Mouse (Mus musculus) spleen, adult 12 weeks (tissue): Measurements from ENCODE around the gene Fbxo34.
A peak's percentile ranks its signal among the peaks of the same experiment; 100 is the strongest.

Experiments
- DNase-seq: peaks from one replicate; pipeline ENCODE4 v3.0.0; 2022; ENCODE audit warnings: low spot score

Fbxo34 gene

DNA sequence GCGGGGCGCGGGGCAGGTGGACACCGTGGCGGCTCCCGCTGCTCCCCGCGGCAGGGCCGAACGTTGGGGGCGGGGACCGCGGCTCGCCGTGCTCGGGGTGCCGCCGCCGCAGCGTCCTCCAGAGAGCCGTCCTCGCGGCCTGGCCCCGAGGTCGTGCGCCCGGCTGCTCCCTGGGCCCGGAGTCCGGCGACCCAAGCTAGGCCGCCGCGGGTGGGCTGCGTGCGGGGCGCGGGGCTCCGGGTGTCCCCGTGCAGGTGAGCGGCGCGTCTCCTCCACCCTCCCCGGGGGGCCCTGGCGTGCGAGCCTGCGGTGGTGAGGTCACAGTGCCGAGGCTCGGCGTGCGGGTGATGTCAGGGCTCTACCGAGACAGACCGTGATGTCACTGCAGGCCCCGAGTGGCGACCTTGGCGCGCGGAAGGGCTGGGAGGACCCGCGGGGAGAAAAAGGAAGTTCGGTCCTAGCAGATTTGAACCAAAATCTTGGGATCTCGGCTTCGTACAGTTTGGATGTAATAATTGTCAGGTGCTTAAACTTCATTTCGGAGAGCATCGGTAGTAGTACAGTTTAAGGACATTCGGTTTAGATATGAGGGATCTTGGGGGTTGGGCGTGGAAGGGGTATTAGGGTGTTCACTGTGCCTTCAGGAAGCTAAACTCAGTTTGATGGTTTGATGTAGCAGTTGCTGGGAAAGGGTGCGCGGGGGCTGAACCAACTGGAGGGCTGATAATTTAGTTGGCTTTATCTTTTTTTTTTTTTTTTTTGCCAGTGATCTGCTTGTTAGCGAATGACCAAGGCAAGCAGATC, 22.7 kb downstream of the Fbxo34 start:
- DNase-seq: peak; percentile 68

DNA sequence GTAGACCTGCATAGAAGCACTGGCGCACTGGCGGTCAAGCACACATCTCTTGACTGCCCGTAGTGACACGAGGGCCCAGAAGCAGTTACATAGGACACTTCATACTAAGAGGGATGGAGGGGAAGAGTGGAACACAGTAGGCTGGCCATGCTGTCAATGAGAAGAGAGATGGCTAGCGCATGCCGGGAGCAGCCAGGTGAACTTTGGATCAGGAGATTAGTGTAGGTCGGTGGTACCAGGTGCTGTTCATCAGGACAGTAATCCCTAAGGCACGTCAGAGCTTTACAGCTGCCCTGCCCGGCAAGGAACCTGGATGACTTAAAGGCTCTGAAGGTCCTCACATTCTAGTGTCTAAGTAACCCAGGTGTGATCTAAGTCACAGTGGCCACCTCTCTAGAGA, 23.7 kb downstream of the Fbxo34 start:
- no peak for DNase-seq

- DNase-seq: no peak
Measured at GRCm38 (mm10) chr14:47474571-47475254, 24.5 kb downstream of the Fbxo34 start.

GRCm38 (mm10) chr14:47476266-47476665, 26.0 kb downstream of the Fbxo34 start:
- DNase-seq: no peak

DNA sequence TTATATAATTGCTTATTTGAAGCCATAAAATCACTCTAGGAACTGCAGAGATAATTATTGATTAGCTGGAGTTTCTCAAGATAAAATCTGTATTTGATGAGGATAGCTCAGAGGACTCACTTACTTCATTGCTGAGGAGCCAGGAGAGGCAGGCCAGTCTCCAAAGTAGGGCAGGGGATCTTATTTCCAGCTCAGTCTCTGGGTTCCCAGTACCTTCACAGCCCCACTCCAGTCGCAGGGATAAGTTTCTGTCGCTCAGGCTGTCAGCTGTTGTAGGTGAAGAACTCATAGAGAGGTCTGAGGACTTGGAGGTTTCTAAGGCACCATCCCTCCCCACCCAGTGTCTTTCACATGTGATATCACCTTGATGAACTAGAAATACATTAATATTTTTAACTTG, 27.5 kb downstream of the Fbxo34 start:
- no peak for DNase-seq

GRCm38 (mm10) chr14:47482200-47482599, 32.0 kb downstream of the Fbxo34 start:
- DNase-seq: no peak

DNA sequence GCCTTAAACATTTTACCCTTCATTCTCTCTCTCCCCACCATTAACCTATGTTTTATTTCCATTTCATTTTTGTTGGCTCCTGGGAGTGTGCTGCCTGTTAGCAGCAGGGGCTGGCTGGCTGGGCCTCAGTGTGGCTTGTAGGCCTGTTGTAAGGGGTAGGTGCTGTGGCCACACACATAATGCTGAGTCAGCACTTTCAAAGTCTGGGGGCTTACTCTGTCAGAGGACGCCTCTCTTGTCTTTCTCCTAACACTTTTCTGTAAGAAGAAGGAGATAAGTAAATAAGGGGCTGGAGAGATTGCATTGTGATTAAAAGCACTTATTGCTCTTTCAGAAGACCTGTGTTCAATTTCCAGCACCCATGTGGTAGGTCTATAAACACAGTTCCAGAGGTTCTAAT, 32.9 kb downstream of the Fbxo34 start:
- no peak for DNase-seq

GRCm38 (mm10) chr14:47488732-47489131, 38.5 kb downstream of the Fbxo34 start:
- DNase-seq: no peak

GRCm38 (mm10) chr14:47489310-47490097, 39.3 kb downstream of the Fbxo34 start:
- DNase-seq: no peak

DNA sequence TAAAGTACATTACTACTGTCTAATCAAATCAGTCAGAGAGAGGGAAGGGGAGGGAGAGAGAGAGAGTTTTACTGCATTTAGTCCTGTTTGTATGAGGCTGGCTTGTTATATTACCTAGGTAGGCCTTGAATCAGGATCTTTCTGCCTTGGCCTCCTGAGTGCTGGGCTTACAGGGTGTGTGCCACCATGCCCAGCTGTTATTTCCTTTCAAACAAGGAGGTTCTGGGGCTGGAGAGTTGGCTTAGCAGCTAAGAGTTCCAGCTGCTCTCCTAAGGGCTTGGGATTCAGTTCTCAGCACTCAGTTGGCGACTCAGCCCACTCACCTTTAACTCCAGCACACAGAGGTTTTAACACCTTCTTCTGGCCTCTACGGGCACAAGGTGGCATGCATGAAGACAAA, 40.5 kb downstream of the Fbxo34 start:
- no peak for DNase-seq

DNA sequence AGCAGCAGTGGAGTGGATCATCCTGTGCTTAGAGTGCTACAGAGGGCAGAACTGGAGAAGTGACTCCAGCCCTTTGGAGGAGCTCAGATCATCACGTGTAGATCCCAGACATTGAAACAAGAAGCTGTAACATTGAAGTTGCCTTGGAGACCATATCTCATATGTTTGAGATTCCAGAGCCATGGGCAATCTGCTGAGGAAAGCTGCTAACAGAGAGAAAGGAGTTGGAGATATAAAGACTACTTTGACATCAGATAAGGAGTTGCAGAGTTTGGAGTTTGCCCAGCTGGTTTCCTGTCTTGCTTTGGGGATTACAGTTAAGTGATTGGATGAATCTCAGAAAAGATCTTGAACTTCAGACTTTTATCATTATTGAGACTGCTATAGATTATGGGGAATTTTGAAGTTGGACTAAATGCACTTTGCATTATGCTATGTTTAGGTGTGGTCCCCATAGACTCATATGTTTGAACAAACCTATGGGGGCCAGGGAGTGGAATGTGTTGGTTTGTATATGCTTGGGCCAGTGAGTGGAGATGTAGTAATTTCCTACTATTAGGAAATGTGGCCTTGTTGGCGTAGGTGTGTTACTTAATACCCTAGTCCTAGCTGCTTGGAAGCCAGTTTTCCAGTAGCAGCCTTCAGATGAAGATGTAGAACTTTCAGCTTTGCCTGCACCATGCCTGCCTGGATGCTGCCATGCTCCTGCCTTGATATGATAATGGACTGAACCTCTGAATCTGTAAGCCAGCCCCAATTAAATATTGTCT, 43.6 kb downstream of the Fbxo34 start:
- DNase-seq: no peak

DNA sequence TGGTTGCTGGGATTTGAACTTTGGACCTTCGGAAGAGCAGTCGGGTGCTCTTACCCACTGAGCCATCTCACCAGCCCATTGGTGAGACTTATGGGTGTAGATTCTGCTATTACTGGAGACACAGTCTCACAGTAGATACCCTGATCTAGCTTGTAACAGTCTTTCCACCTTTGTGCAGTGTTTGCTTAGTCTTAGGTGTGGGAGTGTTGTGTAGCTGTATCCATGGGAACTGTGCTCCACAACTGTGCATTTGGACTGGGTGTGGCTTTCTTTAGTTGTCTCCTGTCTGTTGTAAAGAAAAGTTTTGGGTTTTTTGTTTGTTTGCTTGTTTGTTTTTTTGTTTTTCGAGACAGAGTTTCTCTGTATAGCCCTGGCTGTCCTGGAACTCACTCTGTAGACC, 45.7 kb downstream of the Fbxo34 start:
- DNase-seq: no peak

- no peak for DNase-seq
Measured at GRCm38 (mm10) chr14:47497166-47497565, 46.9 kb downstream of the Fbxo34 start.

GRCm38 (mm10) chr14:47498632-47499031, 48.4 kb downstream of the Fbxo34 start:
- DNase-seq: no peak

GRCm38 (mm10) chr14:47504036-47504435, 53.8 kb downstream of the Fbxo34 start:
- no peak for DNase-seq

GRCm38 (mm10) chr14:47506676-47507075, 56.5 kb downstream of the Fbxo34 start:
- no peak for DNase-seq

DNA sequence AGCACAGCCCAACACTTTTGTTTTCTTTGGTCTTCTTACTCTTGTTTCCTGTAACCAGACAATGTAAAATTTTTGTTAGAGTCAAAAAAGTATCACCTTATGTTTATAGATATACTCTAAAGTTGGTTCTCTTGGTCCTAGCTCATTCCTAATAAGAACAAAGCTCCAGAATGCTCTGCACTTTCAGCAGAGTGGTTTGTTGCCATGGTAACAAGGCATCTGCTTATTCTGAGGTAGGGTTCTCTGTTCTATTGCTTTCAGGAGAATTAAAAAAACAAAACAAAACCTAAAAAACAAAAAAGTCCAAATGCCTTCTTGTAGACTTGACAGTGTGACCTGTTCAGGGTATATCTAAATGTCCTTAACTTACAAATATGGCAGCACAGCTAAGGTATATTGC, 57.8 kb downstream of the Fbxo34 start:
- no peak for DNase-seq

DNA sequence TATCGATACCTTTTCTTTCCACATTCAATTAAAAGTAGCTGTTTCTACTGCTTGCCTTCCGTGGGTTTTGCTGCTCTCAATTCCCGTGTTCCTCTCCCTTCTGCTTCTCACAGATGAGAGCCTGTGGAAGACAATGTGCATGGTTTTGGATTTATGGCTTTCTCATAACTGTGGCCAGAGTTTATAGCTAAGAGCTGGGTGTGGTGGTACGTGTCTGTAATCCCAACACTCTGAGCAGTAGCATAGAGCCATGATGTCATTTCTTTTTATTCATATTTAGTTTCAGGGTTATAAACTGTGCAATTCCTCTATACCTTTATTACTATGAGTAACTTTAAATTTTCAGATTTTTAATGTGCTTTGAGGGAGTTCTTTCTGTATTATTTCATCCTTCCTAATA, 60.0 kb downstream of the Fbxo34 start:
- DNase-seq: no peak

GRCm38 (mm10) chr14:47513606-47514005, 63.4 kb downstream of the Fbxo34 start:
- no peak for DNase-seq

- DNase-seq: no peak
Measured at GRCm38 (mm10) chr14:47514816-47515453, 64.7 kb downstream of the Fbxo34 start.

- no peak for DNase-seq
Measured at GRCm38 (mm10) chr14:47515636-47516035, 65.4 kb downstream of the Fbxo34 start.

GRCm38 (mm10) chr14:47516755-47517154, 66.5 kb downstream of the Fbxo34 start:
- DNase-seq: no peak
